Mouse (Mus musculus): ENCODE results near the gene Ap1s1. TPM values are rescaled to one million over a fixed set of nuclear protein-coding genes. Genes with fewer than 3 reads are reported as not detected.
A peak's percentile ranks its signal among the peaks of the same experiment; 100 is the strongest.

Gene Ap1s1
- polyA plus RNA-seq, 2 experiments = 112 to 146 TPM

GRCm38 (mm10) chr5:137031076-137032032, 14.6 kb downstream of the Ap1s1 start:
- peak; percentile 5 for DNase-seq (ENCODE audit: low spot score)
- TF ChIP-seq POLR2A (IDR thresholded peaks at IDR 0.05; ENCODE audit: borderline replicate concordance, extremely low read depth, insufficient read depth, insufficient read length) = no peak
- Histone ChIP-seq H3K36me3 (ENCODE audit: control insufficient read depth, insufficient read depth, low read length) (peaks cover 12% of the 10 kb centered on the region), H3K4me3 (replicated peaks; ENCODE audit: low read length) (peak overlapping the region; percentile 43), H3K9ac (ENCODE audit: low read depth, low read length, severe bottlenecking) (no peak overlapping the region), H3K9me3 (ENCODE audit: control insufficient read depth, low read length) (no peaks in the 10 kb centered on the region), H3K4me1 (ENCODE audit: control insufficient read depth, insufficient read depth, low read length) (peaks cover 21% of the 10 kb centered on the region), H3K4me2 (replicated peaks; ENCODE audit: low read depth, low read length, severe bottlenecking) (peak overlapping the region; percentile 99), H3K27me3 (ENCODE audit: control insufficient read depth, insufficient read depth, low read length) (peaks cover 64% of the 10 kb centered on the region), H3K27ac (replicated peaks; ENCODE audit: low read depth, low read length) (no peak overlapping the region)
- WGBS = 1% methylated on average over 77 of the region's 78 CpGs
- ATAC-seq (ENCODE audit: low FRiP score, low read depth) = no peak

DNA sequence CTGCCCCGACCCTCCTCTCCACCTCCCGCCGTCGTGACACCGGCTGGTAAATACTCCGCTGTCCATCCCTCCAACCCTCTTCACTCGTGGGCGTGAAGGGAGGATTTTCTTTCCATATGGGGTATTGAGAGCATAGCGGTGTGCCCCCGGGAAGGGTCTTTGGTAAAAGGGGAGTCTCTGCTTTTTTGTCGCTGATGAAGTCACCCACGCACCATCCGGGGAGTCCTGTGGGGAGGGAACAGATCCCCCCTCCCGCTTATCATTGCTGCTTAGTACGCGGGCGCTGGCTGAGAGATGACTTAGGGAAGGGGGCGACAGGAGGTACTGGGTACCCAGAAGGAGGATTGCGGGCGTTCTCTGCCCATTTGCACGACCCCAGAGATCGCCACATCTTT, 15.5 kb downstream of the Ap1s1 start:
- Histone ChIP-seq H3K4me1 (ENCODE audit: control insufficient read depth, insufficient read depth, low read length) (peaks cover 21% of the 10 kb centered on the region), H3K27ac (replicated peaks; ENCODE audit: low read depth, low read length) (no peak overlapping the region), H3K27me3 (ENCODE audit: control insufficient read depth, insufficient read depth, low read length) (peaks cover 73% of the 10 kb centered on the region), H3K4me3 (replicated peaks; ENCODE audit: low read length) (peak overlapping the region; percentile 32; the same call in 1 of the 2 replicates), H3K4me2 (replicated peaks; ENCODE audit: low read depth, low read length, severe bottlenecking) (peak overlapping the region; percentile 34), H3K9ac (ENCODE audit: low read depth, low read length, severe bottlenecking) (no peak overlapping the region), H3K36me3 (ENCODE audit: control insufficient read depth, insufficient read depth, low read length) (0 out of 2 replicates have a peak, but pooled peaks cover 3% of the 10 kb centered on the region), H3K9me3 (ENCODE audit: control insufficient read depth, low read length) (no peaks in the 10 kb centered on the region)
- WGBS = 13% methylated on average over 22 of the region's 22 CpGs
- no peak for TF ChIP-seq POLR2A (IDR thresholded peaks at IDR 0.05; ENCODE audit: borderline replicate concordance, extremely low read depth, insufficient read depth, insufficient read length)
- DNase-seq (ENCODE audit: low spot score) = no peak
- ATAC-seq (ENCODE audit: low FRiP score, low read depth) = no peak

DNA sequence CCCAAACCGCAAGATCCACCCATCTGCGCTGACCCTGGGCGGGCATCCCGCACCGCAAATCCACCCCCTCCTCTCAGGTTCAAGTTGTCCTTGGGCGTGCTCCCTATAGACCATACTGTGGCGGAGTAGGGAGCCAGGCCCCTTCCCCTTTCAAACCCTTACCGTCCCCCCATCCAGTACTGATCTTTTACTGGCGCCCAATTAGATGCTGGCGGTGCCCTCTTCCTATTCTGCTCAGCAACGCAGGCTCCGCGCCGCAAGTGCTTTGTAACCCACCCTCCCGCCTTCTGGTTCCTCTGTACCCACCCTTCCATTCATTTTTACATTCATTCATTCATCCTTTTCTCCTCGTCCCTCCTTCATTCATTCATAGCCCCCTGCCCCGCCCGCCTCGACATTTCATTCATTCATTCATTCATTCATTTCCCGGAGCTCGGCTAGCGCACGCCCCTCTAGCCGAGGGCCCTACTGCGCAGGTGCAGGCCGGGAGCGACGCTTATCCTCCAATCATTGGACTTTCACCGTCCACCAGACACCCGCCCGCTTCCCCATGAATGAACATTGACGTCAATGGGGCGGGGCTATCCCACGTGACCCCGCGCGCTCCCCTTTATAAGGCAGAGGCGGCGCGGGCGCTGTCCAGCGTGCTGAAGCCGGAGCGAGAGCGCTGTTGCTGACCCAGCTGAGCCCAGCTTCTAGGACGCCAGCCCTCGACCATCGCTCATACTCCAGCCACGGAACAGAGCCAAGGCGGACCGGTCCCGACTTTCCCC, 16.1 kb downstream of the Ap1s1 start:
- no peak for TF ChIP-seq POLR2A (IDR thresholded peaks at IDR 0.05; ENCODE audit: borderline replicate concordance, extremely low read depth, insufficient read depth, insufficient read length)
- Histone ChIP-seq H3K9ac (ENCODE audit: low read depth, low read length, severe bottlenecking) (no peak overlapping the region), H3K4me1 (ENCODE audit: control insufficient read depth, insufficient read depth, low read length) (peaks cover 21% of the 10 kb centered on the region), H3K4me2 (replicated peaks; ENCODE audit: low read depth, low read length, severe bottlenecking) (peak overlapping the region; percentile 56), H3K36me3 (ENCODE audit: control insufficient read depth, insufficient read depth, low read length) (no peaks in the 10 kb centered on the region), H3K9me3 (ENCODE audit: control insufficient read depth, low read length) (no peaks in the 10 kb centered on the region), H3K27ac (replicated peaks; ENCODE audit: low read depth, low read length) (no peak overlapping the region), H3K27me3 (ENCODE audit: control insufficient read depth, insufficient read depth, low read length) (peaks cover 79% of the 10 kb centered on the region), H3K4me3 (replicated peaks; ENCODE audit: low read length) (peak overlapping the region; percentile 32)
- under 1% methylated on average over 52 of the region's 52 CpGs for WGBS
- DNase-seq (ENCODE audit: low spot score) (peak; percentile 96), ATAC-seq (ENCODE audit: low FRiP score, low read depth) (peak; percentile 90)

DNA sequence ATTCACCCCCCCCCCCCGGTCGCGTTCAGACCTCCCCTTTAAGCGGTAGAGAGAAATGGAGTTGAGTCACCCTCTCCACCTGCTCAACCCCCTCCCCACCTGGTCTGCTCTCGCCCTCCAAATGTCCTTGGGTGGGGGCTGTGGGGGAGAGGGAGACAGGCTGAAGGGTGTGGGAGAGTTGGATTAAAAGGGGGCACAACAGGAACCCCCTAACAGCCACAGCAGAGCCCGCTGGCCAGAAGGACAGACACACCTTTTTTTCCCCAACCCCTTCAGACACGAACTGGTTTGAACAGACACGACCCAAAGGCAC, 16.7 kb downstream of the Ap1s1 start:
- H3K27me3 ChIP-seq (ENCODE audit: control insufficient read depth, insufficient read depth, low read length) = peaks cover 83% of the 10 kb centered on the region
- no peaks in the 10 kb centered on the region for H3K36me3 ChIP-seq (ENCODE audit: control insufficient read depth, insufficient read depth, low read length)
- whole genome bisulfite sequencing = 4% methylated on average over 5 of the region's 8 CpGs
- H3K9me3 ChIP-seq (ENCODE audit: control insufficient read depth, low read length) = no peaks in the 10 kb centered on the region
- ATAC-seq (ENCODE audit: low FRiP score, low read depth) (no peak), DNase-seq (ENCODE audit: low spot score) (no peak)
- H3K4me2 ChIP-seq (replicated peaks; ENCODE audit: low read depth, low read length, severe bottlenecking) = 0 out of 2 replicates have a peak overlapping the region, but pooled peaks have one; percentile 56
- no peak overlapping the region for H3K9ac ChIP-seq (ENCODE audit: low read depth, low read length, severe bottlenecking)
- H3K4me1 ChIP-seq (ENCODE audit: control insufficient read depth, insufficient read depth, low read length) = peaks cover 21% of the 10 kb centered on the region
- H3K4me3 ChIP-seq (replicated peaks; ENCODE audit: low read length) = no peak overlapping the region
- no peak for TF ChIP-seq POLR2A (IDR thresholded peaks at IDR 0.05; ENCODE audit: borderline replicate concordance, extremely low read depth, insufficient read depth, insufficient read length)
- no peak overlapping the region for H3K27ac ChIP-seq (replicated peaks; ENCODE audit: low read depth, low read length)

GRCm38 (mm10) chr5:137028561-137029272, 17.2 kb downstream of the Ap1s1 start:
- Histone ChIP-seq H3K27me3 (ENCODE audit: control insufficient read depth, insufficient read depth, low read length) (peaks cover 83% of the 10 kb centered on the region), H3K27ac (replicated peaks; ENCODE audit: low read depth, low read length) (no peak overlapping the region), H3K4me3 (replicated peaks; ENCODE audit: low read length) (no peak overlapping the region), H3K36me3 (ENCODE audit: control insufficient read depth, insufficient read depth, low read length) (no peaks in the 10 kb centered on the region), H3K4me2 (replicated peaks; ENCODE audit: low read depth, low read length, severe bottlenecking) (no peak overlapping the region), H3K4me1 (ENCODE audit: control insufficient read depth, insufficient read depth, low read length) (peaks cover 21% of the 10 kb centered on the region), H3K9me3 (ENCODE audit: control insufficient read depth, low read length) (no peaks in the 10 kb centered on the region), H3K9ac (ENCODE audit: low read depth, low read length, severe bottlenecking) (no peak overlapping the region)
- ATAC-seq (ENCODE audit: low FRiP score, low read depth) (no peak), DNase-seq (ENCODE audit: low spot score) (no peak)
- no peak for TF ChIP-seq POLR2A (IDR thresholded peaks at IDR 0.05; ENCODE audit: borderline replicate concordance, extremely low read depth, insufficient read depth, insufficient read length)
- 6% methylated on average over 28 of the region's 29 CpGs for WGBS
